In genomic region chr17:33911052-33911812, GRCm38 (mm10) we compare ENCODE assay signal across 18 mouse cellular contexts. TPM values are rescaled to one million over a fixed set of nuclear protein-coding genes. Genes with fewer than 3 reads are reported as not detected.
A peak's percentile ranks its signal among the peaks of the same experiment; 100 is the strongest.
DNase-seq lines count a peak whose midpoint lies in the region; ATAC-seq lines count a peak whose summit lies in the region.
"Had no signal": no experiment of that assay in that cellular context is flagged by ENCODE, and none has a peak within 500 bp of the region (broad histone marks: within the 10 kb centered on the region; RNA-seq: fewer than 3 reads in every experiment).

No protein-coding gene starts in this region.

- H3K9me3 ChIP-seq in hindbrain, embryonic 10.5 days, result no peaks in the 10 kb centered on the region
- no peaks in the 10 kb centered on the region for H3K9me3 ChIP-seq in hindbrain, embryonic 12.5 days (replicated peaks)
- H3K9me3 ChIP-seq in megakaryocyte, embryonic 14.5 days, result no peaks in the 10 kb centered on the region
- H3K9me3 ChIP-seq: liver, embryonic 15.5 days had no signal

- WGBS in hindbrain, embryonic 10.5 days, result 94% methylated on average over 31 of the region's 31 CpGs
- 92% methylated on average over 31 of the region's 31 CpGs for WGBS in hindbrain, embryonic 12.5 days
- WGBS in macrophage (ENCODE audit: missing documents), result 94% methylated on average over 29 of the region's 31 CpGs

- no peak overlapping the region for H3K27ac ChIP-seq in hindbrain, embryonic 10.5 days
- H3K27ac ChIP-seq in hindbrain, embryonic 12.5 days, result no peak overlapping the region
- no peak overlapping the region for H3K27ac ChIP-seq in macrophage

- peaks cover 51% of the 10 kb centered on the region for H3K4me1 ChIP-seq in hindbrain, embryonic 10.5 days (replicated peaks)
- H3K4me1 ChIP-seq in hindbrain, embryonic 12.5 days, result peaks cover 29% of the 10 kb centered on the region
- H3K4me1 ChIP-seq in megakaryocyte, embryonic 14.5 days, result peaks cover 76% of the 10 kb centered on the region

- no peak overlapping the region for H3K4me2 ChIP-seq in hindbrain, embryonic 12.5 days (replicated peaks)

- H3K9ac ChIP-seq in hindbrain, embryonic 12.5 days, result no peak overlapping the region

- no peak for ATAC-seq in cerebellum, adult (ENCODE audit: insufficient number of reproducible peaks, low FRiP score, low TSS enrichment)
- no peak for ATAC-seq in hindbrain, embryonic 12.5 days (ENCODE audit: low FRiP score)
- ATAC-seq in megakaryocyte, adult 5-6 weeks (ENCODE audit: poor library complexity, severe bottlenecking), result no peak
- ATAC-seq: inflammation-experienced regulatory T-cells, adult 6 months had no signal

- H3K4me3 ChIP-seq in hindbrain, embryonic 10.5 days, result peak overlapping the region; percentile 7; the same call in 1 of the 2 replicates
- no peak overlapping the region for H3K4me3 ChIP-seq in hindbrain, embryonic 12.5 days
- peak overlapping the region; percentile 10 for H3K4me3 ChIP-seq in megakaryocyte, embryonic 14.5 days (replicated peaks)
- peak overlapping the region; percentile 95; the same call in 1 of the 2 replicates for H3K4me3 ChIP-seq in macrophage (ENCODE audit: inconsistent target)

- peaks cover 50% of the 10 kb centered on the region for H3K36me3 ChIP-seq in hindbrain, embryonic 10.5 days
- peaks cover 41% of the 10 kb centered on the region for H3K36me3 ChIP-seq in hindbrain, embryonic 12.5 days
- peaks cover 47% of the 10 kb centered on the region for H3K36me3 ChIP-seq in megakaryocyte, embryonic 14.5 days (replicated peaks; ENCODE audit: low read length)
- H3K36me3 ChIP-seq in macrophage (ENCODE audit: inconsistent target), result peaks cover 41% of the 10 kb centered on the region; the same call in 1 of the 2 replicates

- peaks cover 71% of the 10 kb centered on the region for H3K79me2 ChIP-seq in macrophage (ENCODE audit: inconsistent target)

- no peaks in the 10 kb centered on the region for H3K27me3 ChIP-seq in hindbrain, embryonic 10.5 days (ENCODE audit: insufficient read depth, poor library complexity, severe bottlenecking)
- H3K27me3 ChIP-seq in hindbrain, embryonic 12.5 days, result no peaks in the 10 kb centered on the region
- H3K27me3 ChIP-seq in megakaryocyte, embryonic 14.5 days (replicated peaks), result no peaks in the 10 kb centered on the region
- H3K27me3 ChIP-seq: CH12.LX; liver, embryonic 15.5 days had no signal

- peak; percentile 21 for DNase-seq in cerebellum, adult 11 months
- no peak for DNase-seq in hindbrain, embryonic 10.5 days (ENCODE audit: low spot score)
- no peak for DNase-seq in layer of hippocampus, adult 11-12 months (ENCODE audit: low spot score)
- DNase-seq: adrenal gland, postnatal 25 days; embryo, embryonic 11 days; lung, postnatal 36 days; spleen, adult 18-20 months had no signal

RNA-seq across cellular contexts. Expression of gene Daxx, which starts 2.0 kb away (rescaled TPM):
- polyA plus RNA-seq in hindbrain, embryonic 10.5 days (2016; fragmentation: Nextera tagmentation; extraction: Ambion mirVana), result 73.1 and 82.8 TPM in 2 replicates
- 55.5 and 61.2 TPM in 2 replicates for polyA plus RNA-seq in hindbrain, embryonic 12.5 days (2016; fragmentation: Nextera tagmentation; extraction: Ambion mirVana)
- 11.0 and 20.0 TPM in 2 replicates for polyA plus RNA-seq in megakaryocyte, embryonic 14.5 days (2012; ENCODE audit: insufficient read depth, low replicate concordance)
- total RNA-seq in megakaryocyte, adult 5-6 weeks (2015), result 42.1 and 49.7 TPM in 2 replicates
- total RNA-seq in megakaryocyte, adult 5-6 weeks (2017), result 39.3 and 63.3 TPM in 2 replicates
- total RNA-seq in macrophage (2018; cell fraction: chromatin; rRNA removed), result 100 to 1,000 TPM in 16 of 26 experiments, 10 to 100 TPM in 10; 45.5 to 715 (median 283) TPM
- total RNA-seq in macrophage (2018; cell fraction: cytosol; rRNA removed), result 100 to 1,000 TPM in 14 of 26 experiments, 10 to 100 TPM in 12; 42.9 to 264 (median 138) TPM
- 100 to 1,000 TPM in 20 of 26 experiments, 10 to 100 TPM in 6; 62.8 to 925 (median 335) TPM for total RNA-seq in macrophage (2018; cell fraction: nucleus; rRNA removed)
- polyA plus RNA-seq in macrophage (2018), result 32.1 to 95.9 TPM (median 50.6 TPM) in 3 replicates

RNA-seq across cellular contexts. Expression of gene Tapbp, which starts 4.5 kb away (rescaled TPM):
- 14.5 and 17.2 TPM in 2 replicates for polyA plus RNA-seq in hindbrain, embryonic 10.5 days (2016; fragmentation: Nextera tagmentation; extraction: Ambion mirVana)
- polyA plus RNA-seq in hindbrain, embryonic 12.5 days (2016; fragmentation: Nextera tagmentation; extraction: Ambion mirVana), result 23.9 and 27.6 TPM in 2 replicates
- polyA plus RNA-seq in megakaryocyte, embryonic 14.5 days (2012; ENCODE audit: insufficient read depth, low replicate concordance), result 362 and 606 TPM in 2 replicates
- total RNA-seq in megakaryocyte, adult 5-6 weeks (2015), result 99.7 and 105 TPM in 2 replicates
- total RNA-seq in megakaryocyte, adult 5-6 weeks (2017), result 88.9 and 93.3 TPM in 2 replicates
- total RNA-seq in macrophage (2018; cell fraction: chromatin; rRNA removed), result 1,000 to 10,000 TPM in 1 of 26 experiments, 100 to 1,000 TPM in 25; 113 to 1,389 (median 406) TPM
- 1,000 to 10,000 TPM in 11 of 26 experiments, 100 to 1,000 TPM in 15; 321 to 1,516 (median 723) TPM for total RNA-seq in macrophage (2018; cell fraction: cytosol; rRNA removed)
- total RNA-seq in macrophage (2018; cell fraction: nucleus; rRNA removed), result 1,000 to 10,000 TPM in 17 of 26 experiments, 100 to 1,000 TPM in 9; 461 to 2,733 (median 1,524) TPM
- 235 to 575 TPM (median 237 TPM) in 3 replicates for polyA plus RNA-seq in macrophage (2018)

RNA-seq across cellular contexts. Expression of gene Zbtb22, which starts 4.5 kb away (rescaled TPM):
- polyA plus RNA-seq in hindbrain, embryonic 10.5 days (2016; fragmentation: Nextera tagmentation; extraction: Ambion mirVana), result 23.0 and 24.0 TPM in 2 replicates
- 21.7 and 25.5 TPM in 2 replicates for polyA plus RNA-seq in hindbrain, embryonic 12.5 days (2016; fragmentation: Nextera tagmentation; extraction: Ambion mirVana)
- polyA plus RNA-seq in megakaryocyte, embryonic 14.5 days (2012; ENCODE audit: insufficient read depth, low replicate concordance), result 45.3 and 51.7 TPM in 2 replicates
- total RNA-seq in megakaryocyte, adult 5-6 weeks (2015), result 13.7 and 14.0 TPM in 2 replicates
- total RNA-seq in megakaryocyte, adult 5-6 weeks (2017), result 22.0 and 25.8 TPM in 2 replicates
- 10 to 100 TPM; 19.6 to 48.0 (median 32.3) TPM for total RNA-seq in macrophage (2018; cell fraction: chromatin; rRNA removed)
- total RNA-seq in macrophage (2018; cell fraction: cytosol; rRNA removed), result 10 to 100 TPM; 20.3 to 33.9 (median 27.8) TPM
- total RNA-seq in macrophage (2018; cell fraction: nucleus; rRNA removed), result 10 to 100 TPM; 23.9 to 53.5 (median 40.4) TPM
- polyA plus RNA-seq in macrophage (2018), result 18.2 to 24.0 TPM (median 21.3 TPM) in 3 replicates

RNA-seq across cellular contexts. Expression of gene Platr17, which starts 6.3 kb away (rescaled TPM):
- 0.34 and 0.41 TPM in 2 replicates for polyA plus RNA-seq in hindbrain, embryonic 10.5 days (2016; fragmentation: Nextera tagmentation; extraction: Ambion mirVana)
- 0.30 TPM in 1 of 2 replicates, not detected in the other for polyA plus RNA-seq in hindbrain, embryonic 12.5 days (2016; fragmentation: Nextera tagmentation; extraction: Ambion mirVana)
- polyA plus RNA-seq in megakaryocyte, embryonic 14.5 days (2012; ENCODE audit: insufficient read depth, low replicate concordance), result not detected in 2 replicates
- total RNA-seq in megakaryocyte, adult 5-6 weeks (2015), result 4.9 and 9.8 TPM in 2 replicates
- 2.6 and 5.9 TPM in 2 replicates for total RNA-seq in megakaryocyte, adult 5-6 weeks (2017)
- total RNA-seq in macrophage (2018; cell fraction: chromatin; rRNA removed), result not detected
- 1 to 10 TPM in 12 of 26 experiments, under 1 TPM in 13, not detected in 1; 0.54 to 1.8 (median 0.88) TPM for total RNA-seq in macrophage (2018; cell fraction: cytosol; rRNA removed)
- 1 to 10 TPM in 5 of 26 experiments, under 1 TPM in 2, not detected in 19; 0.68 to 1.9 (median 1.1) TPM for total RNA-seq in macrophage (2018; cell fraction: nucleus; rRNA removed)
- polyA plus RNA-seq in macrophage (2018), result 1.8 TPM in 1 of 3 replicates, not detected in the others
- total RNA-seq: adrenal gland, postnatal 25 days; CH12.LX; left cerebral cortex, postnatal 14 days had no signal
- polyA plus RNA-seq: gonadal fat pad, adult 2 months; heart, postnatal 0 days had no signal

RNA-seq across cellular contexts. Expression of gene Rgl2, which starts 18.1 kb away (rescaled TPM):
- polyA plus RNA-seq in hindbrain, embryonic 10.5 days (2016; fragmentation: Nextera tagmentation; extraction: Ambion mirVana), result 45.2 and 55.7 TPM in 2 replicates
- polyA plus RNA-seq in hindbrain, embryonic 12.5 days (2016; fragmentation: Nextera tagmentation; extraction: Ambion mirVana), result 63.1 and 64.1 TPM in 2 replicates
- polyA plus RNA-seq in megakaryocyte, embryonic 14.5 days (2012; ENCODE audit: insufficient read depth, low replicate concordance), result 90.4 and 221 TPM in 2 replicates
- total RNA-seq in megakaryocyte, adult 5-6 weeks (2015), result 33.6 and 38.2 TPM in 2 replicates
- total RNA-seq in megakaryocyte, adult 5-6 weeks (2017), result 51.8 and 58.3 TPM in 2 replicates
- total RNA-seq in macrophage (2018; cell fraction: chromatin; rRNA removed), result 1,000 to 10,000 TPM in 5 of 26 experiments, 100 to 1,000 TPM in 21; 361 to 1,491 (median 730) TPM
- 10 to 100 TPM; 16.2 to 93.6 (median 48.0) TPM for total RNA-seq in macrophage (2018; cell fraction: cytosol; rRNA removed)
- total RNA-seq in macrophage (2018; cell fraction: nucleus; rRNA removed), result 100 to 1,000 TPM; 102 to 712 (median 325) TPM
- 36.9 to 101 TPM (median 53.4 TPM) in 3 replicates for polyA plus RNA-seq in macrophage (2018)
